Mouse (Mus musculus) heart, postnatal 36 days (tissue): ENCODE measurements around the gene Clca3a1. TPM values are rescaled to one million over a fixed set of nuclear protein-coding genes. Genes with fewer than 3 reads are reported as not detected.
"Not testable (repeated sequence)": the region's sequence is repeated elsewhere in the genome, so short reads cannot be mapped to it uniquely, and the experiment has no call there.

Experiments
- DNase-seq, 2 experiments: peaks; one replicate each; pipeline ENCODE4 v3.0.0; 2021 to 2022
- intact Hi-C: fragments of 180-260 bp; cut with DNase I; formaldehyde crosslinking; loops from one replicate; pipeline ENCODE4 v1.15.1; 2025
- total RNA-seq, 2 experiments: library from RNA; stranded (reverse); gene quantifications; 2 replicates each; pipeline ENCODE4 v1.2.3; 2021

Gene Clca3a1
- 1 to 10 TPM; 1.0 to 1.2 TPM for total RNA-seq

DNA sequence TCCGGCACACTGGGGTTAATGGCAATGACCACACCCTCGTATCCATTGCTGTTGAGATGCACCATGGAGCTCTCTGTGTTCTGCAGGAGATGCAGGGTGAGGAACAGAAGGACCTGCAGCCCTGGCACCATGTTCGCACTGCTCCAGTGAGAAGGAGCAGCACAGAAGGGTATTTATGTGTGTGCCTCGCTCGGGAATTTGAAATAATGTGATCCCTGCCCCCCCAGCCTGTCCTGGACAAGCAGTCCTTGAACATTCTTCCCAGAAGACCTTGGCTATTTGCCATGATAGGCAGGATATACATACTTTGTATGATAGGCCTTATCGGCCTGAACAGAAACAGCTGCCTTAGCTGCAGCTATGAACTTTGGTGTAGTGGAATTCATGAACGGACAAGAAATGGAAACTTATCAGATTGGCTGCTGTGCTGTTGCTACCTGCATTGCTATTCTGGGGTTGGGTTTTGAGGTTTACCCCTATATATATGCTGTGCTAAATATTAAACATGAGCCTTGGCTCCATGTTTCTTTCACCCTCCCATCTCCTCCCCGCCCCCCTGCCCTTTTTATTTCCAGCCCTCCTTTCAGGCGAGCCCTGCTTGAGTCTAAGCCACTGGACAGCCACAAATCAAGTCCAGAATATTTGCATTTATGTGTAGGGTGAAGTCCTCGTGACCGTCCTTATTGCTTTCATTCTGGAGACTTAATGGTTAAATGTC lies at the start of gene Clca3a1:
Gene Clca3a1, minus strand, starts transcription at position 386 of the 718 bp plus-strand sequence.
- DNase-seq = no peak
- intact Hi-C loops = no loop called here

DNA sequence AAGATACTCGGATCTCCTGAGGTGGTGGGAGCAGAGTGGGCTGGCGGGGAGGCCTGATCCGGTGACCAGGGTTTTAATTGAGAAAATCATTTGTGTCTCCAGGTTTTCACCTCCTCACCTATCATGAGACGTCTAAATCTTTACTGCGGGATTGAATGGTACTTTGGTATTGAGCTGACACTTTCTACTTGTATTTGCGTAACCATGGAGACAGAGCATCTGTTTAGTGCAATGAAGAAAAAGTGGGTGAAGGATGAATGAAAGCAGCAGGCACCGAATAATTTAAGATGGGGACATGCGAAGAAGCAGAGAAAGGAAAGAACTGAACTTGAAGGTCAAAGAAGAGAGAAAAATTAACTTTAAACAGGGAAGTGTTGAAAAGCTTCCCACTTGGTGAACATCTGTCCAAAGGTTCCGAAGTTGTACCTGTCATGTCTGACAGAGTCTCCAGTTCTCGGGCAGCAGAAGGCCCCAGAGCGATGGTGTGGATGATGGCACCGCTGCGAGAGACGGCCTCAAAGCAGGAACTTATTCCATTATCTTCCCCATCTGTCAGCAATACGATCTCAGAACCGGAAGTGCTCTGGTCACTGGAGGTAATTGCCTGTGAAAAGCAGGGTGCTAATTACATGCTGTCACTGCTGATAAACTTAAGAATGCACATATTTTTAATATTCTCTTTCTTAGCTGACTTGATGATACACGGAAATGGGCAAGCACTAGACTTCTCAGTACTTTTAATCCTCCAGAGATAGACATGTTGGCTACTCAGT lies 47.6 kb upstream of the Clca3a1 start:
- intact Hi-C loops = not testable (repeated sequence)

DNA sequence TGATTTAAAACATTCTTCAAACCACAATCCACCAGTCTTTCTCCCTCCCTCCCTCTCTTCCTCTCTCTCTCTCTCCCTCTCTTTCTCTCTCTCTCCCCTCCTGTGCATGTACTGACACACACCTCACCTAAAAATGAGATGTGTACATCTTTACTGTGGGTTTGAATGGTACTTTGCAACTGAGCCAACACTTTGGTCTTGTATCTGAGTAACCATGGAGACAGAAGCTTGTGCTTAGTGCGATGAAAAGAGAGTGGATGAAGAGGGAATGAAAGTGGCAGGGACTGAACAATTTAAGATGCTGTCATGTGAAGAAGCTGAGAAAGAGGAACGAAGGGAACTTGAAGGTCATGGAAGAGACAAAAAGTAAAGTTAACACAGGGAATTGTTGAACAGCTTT lies 45.8 kb upstream of the Clca3a1 start:
- intact Hi-C loops, DNase-seq: not testable (repeated sequence)

More for the DNA sequence above, 47.6 kb upstream of the Clca3a1 start:
- DNase-seq = not testable (repeated sequence)

DNA sequence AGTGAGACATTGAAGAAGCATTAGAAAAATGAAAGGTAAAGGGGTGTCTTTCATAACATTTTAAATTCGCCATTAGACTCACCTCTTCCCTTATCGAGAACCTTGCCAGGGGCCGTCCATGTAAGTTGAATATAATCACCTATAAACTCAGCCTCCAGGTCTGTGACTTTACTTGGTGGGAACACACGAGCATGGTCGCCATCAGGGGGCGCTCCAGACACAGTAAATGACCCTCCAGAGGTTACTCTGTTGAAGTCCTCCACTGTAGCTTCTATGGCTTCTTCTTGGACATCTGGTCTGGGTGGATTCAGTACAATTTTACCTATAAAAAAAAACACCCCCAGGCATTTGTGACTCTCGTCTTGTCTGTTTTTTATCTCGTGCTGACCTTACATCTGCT lies 41.1 kb upstream of the Clca3a1 start:
- DNase-seq = peak; percentile 25 to 39
- intact Hi-C loops = no loop called here

- no peak for DNase-seq
- intact Hi-C loops = no loop called here
These were observed 24.7 kb upstream of the Clca3a1 start for GRCm38 (mm10) chr3:144785181-144786148.

- intact Hi-C loops = no loop called here
These were observed 4.4 kb upstream of the Clca3a1 start for GRCm38 (mm10) chr3:144765161-144765560.

GRCm38 (mm10) chr3:144761454-144761853 lies 677 bp upstream of the Clca3a1 start:
- intact Hi-C loops = no loop called here
- no peak for DNase-seq

More at GRCm38 (mm10) chr3:144765161-144765560, 4.4 kb upstream of the Clca3a1 start:
- DNase-seq = no peak

DNA sequence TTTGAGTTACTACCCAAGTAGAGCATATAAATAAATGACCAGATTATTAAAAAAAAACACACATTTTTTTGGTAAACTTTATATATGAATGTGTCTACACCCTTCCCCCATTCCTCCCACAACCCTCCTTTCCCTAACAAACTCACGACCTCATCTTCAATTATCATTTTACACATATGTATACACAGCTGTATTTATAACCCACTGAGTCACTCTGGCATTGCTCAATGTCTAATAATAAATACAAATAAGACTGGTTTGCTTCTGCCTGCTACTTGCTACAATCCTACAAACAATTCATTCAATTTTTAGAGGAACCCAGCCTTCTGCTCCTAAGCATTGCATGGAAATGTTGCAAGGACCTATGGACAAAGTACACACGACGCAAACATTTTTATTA lies 1.1 kb downstream of the Clca3a1 start:
- DNase-seq = no peak
- intact Hi-C loops = no loop called here

- intact Hi-C loops, DNase-seq: not testable (repeated sequence)
These were observed 4.7 kb downstream of the Clca3a1 start for GRCm38 (mm10) chr3:144756103-144756502.

DNA sequence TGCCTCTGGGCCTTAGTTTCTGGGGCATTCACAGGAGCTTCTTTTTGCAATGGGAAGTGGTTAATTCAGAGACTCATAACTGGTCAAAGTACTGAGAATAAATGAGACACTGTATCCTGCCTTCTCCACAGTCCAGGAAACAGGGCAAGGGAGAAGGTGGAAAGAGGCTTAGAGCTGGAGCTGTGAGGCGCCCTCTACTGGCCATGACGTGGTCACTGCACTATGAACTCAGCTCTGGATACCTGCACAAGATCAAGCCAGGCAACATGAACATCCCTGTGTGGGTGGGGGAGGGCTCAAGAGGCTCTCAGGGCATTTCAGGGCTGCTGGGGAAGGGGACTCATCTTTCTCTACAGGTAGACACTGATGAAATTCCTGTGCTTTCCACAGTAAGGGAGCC lies 7.7 kb downstream of the Clca3a1 start:
- DNase-seq = peak in 1 of 2 experiments; percentile 17
- intact Hi-C loops = no loop called here

DNA sequence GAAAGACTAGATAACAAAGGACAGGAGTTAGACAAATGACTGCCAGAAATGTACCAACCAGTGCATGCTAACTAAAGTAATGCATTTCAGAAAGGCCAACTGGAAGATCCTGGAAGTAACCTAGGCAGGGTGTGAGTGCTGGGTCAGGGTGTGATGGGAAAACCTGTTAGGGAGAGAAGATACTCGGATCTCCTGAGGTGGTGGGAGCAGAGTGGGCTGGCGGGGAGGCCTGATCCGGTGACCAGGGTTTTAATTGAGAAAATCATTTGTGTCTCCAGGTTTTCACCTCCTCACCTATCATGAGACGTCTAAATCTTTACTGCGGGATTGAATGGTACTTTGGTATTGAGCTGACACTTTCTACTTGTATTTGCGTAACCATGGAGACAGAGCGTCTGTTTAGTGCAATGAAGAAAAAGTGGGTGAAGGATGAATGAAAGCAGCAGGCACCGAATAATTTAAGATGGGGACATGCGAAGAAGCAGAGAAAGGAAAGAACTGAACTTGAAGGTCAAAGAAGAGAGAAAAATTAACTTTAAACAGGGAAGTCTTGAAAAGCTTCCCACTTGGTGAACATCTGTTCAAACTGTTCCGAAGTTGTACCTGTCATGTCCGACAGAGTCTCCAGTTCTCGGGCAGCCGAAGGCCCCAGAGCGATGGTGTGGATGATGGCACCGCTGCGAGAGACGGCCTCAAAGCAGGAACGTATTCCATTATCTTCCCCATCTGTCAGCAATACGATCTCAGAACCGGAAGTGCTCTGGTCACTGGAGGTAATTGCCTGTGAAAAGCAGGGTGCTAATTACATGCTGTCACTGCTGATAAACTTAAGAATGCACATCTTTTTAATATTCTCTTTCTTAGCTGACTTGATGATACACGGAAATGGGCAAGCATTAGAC lies 11.5 kb downstream of the Clca3a1 start:
- DNase-seq, intact Hi-C loops: not testable (repeated sequence)

DNA sequence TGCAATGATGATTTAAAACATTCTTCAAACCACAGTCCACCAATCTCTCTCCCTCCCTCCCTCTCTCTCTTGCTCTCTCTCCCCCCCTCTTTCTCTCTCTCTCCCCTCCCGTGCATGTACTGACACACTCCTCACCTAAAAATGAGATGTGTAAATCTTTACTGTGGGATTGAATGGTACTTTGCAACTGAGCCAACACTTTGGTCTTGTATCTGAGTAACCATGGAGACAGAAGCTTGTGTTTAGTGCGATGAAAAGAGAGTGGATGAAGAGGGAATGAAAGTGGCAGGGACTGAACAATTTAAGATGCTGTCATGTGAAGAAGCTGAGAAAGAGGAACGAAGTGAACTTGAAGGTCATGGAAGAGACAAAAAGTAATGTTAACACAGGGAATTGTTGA lies 13.1 kb downstream of the Clca3a1 start:
- intact Hi-C loops, DNase-seq: not testable (repeated sequence)

DNA sequence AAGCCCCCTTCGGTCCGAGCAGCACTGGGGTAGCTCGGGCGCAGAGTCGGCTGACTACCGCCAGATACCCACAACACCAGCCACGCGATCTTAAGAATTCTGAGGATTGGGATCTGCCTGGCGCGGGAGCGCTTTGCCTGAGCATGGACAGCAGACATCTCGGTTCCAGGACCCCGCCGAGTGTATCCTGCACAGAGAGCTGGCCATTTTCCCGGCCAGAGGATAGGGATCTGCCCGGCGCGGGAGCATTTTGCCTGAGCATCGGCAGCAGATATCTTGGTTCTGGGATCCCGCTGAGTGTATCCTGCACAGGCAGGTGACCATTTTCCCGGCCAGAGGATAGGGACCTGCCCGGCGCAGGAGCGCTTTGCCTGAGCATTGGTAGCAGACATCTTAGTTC lies 22.4 kb downstream of the Clca3a1 start:
- intact Hi-C loops = loop anchor here (10.0 kb wide), 1 partner anchor 286 kb away; no protein-coding TSS in a partner anchor
- not testable (repeated sequence) for DNase-seq

DNA sequence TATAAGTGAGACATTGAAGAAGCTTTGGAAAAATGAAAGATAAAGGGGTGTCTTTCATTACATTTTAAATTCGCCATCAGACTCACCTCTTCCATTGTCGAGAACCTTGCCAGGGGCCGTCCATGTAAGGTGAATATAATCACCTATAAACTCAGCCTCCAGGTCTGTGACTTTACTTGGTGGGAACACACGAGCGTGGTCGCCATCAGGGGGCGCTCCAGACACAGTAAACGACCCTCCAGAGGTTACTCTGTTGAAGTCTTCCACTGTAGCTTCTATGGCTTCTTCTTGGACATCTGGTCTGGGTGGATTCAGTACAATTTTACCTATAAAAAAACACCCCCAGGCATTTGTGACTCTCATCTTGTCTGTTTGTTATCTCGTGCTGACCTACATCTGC lies 23.9 kb downstream of the Clca3a1 start:
- intact Hi-C loops = loop anchor here (10.0 kb wide), 1 partner anchor 288 kb away; no protein-coding TSS in a partner anchor
- DNase-seq = peak in 1 of 2 experiments; percentile 58

DNA sequence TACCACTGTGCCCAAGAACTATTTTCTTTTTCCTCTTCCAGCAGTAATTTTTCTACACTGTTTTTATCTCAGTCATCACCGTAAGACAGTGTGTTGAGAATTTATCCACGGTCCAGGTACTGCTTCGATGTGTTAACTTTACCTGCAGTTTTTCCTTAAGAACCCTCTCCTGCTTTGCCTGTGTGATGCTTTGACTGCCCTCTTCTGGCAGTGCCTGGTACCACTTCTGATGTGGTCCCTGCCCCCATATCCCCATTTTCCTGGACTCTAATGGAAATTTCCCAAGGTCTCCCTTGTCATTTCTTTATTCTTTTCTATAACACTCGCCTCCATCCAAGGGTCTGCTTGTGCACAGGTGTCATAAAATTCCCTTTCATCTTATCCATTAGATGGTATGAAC lies 37.3 kb downstream of the Clca3a1 start:
- DNase-seq = peak; percentile 70 to 73
- intact Hi-C loops = loop anchor here (5.0 kb wide), 1 partner anchor 106 kb away; no protein-coding TSS in a partner anchor

- intact Hi-C loops = loop anchor here (5.0 kb wide), 1 partner anchor 105 kb away; no protein-coding TSS in a partner anchor
- DNase-seq = not testable (repeated sequence)
These were observed 38.2 kb downstream of the Clca3a1 start for GRCm38 (mm10) chr3:144722566-144722965.

- no peak for DNase-seq
- intact Hi-C loops = loop anchor here (2.0 to 5.0 kb wide), 3 partner anchors 31 to 269 kb away; no protein-coding TSS in a partner anchor
These were observed 38.9 kb downstream of the Clca3a1 start for GRCm38 (mm10) chr3:144721860-144722256.

DNA sequence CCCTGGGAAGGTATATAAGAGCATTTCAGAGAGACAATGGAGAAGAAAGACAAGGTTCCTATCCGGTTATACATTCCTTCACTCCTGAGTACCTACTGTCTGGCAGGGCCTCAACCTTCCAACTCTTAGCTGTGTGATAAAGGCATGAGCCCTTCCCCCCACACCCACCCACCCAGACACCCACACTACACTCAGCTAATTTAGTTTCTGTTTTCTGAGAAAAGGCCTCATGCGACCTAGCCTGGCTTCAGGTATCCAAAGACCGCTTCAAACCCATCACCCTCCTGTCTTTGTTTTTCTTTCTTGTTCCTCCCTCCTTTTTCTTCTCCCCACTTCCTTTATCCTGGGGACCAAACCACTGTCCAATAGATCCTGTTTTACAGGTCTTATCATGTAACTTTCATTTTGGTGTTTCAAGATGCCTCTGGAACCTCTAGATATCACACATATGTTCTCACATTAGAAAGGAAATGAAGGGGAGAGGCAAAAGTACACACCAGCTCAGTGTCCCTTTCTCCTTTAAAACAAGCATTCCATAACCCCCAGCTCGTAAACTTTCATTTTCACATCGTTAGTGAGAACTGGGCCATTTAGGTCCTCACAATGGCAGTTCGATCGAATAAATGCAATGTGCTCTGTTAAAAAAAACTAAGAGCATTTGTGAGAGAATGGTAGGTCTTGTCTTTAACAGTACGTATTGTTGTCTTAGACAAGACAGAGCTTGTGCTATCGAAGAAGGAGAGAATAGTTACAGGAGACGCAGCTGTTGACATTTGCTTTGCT lies 39.5 kb downstream of the Clca3a1 start:
- no peak for DNase-seq
- intact Hi-C loops = loop anchor here (2.0 to 5.0 kb wide), 3 partner anchors 30 to 268 kb away; no protein-coding TSS in a partner anchor
